Comparison of ENCODE assay signal across 13 mouse cellular contexts in genomic region chr11:95826317-95827167, GRCm38 (mm10). TPM values are rescaled to one million over a fixed set of nuclear protein-coding genes. Genes with fewer than 3 reads are reported as not detected.
DNase-seq lines count a peak whose midpoint lies in the region; ATAC-seq and TF ChIP-seq lines count a peak whose summit lies in the region.
"Had no signal": no experiment of that assay in that cellular context is flagged by ENCODE, and none has a peak within 500 bp of the region (broad histone marks: within the 10 kb centered on the region; RNA-seq: fewer than 3 reads in every experiment).

No protein-coding gene starts in this region.

- no peaks in the 10 kb centered on the region for H3K36me3 ChIP-seq in liver, embryonic 11.5 days (ENCODE audit: control insufficient read depth, insufficient read depth, low read length)
- H3K36me3 ChIP-seq in myocyte (ENCODE audit: control insufficient read depth, insufficient read depth): no peaks in the 10 kb centered on the region
- H3K36me3 ChIP-seq: limb, embryonic 15.5 days; midbrain, embryonic 13.5 days had no signal

- H3K9ac ChIP-seq in liver, embryonic 11.5 days (ENCODE audit: low read depth, low read length): no peak overlapping the region
- H3K9ac ChIP-seq: forebrain, postnatal 0 days; limb, embryonic 15.5 days; midbrain, embryonic 13.5 days had no signal

- no peak for TF ChIP-seq POLR2A in myocyte (IDR thresholded peaks at IDR 0.05; ENCODE audit: insufficient read length, low read depth)

- H3K27ac ChIP-seq in gastrocnemius, adult 2 months: peak overlapping the region; percentile 70
- no peak overlapping the region for H3K27ac ChIP-seq in liver, embryonic 11.5 days (ENCODE audit: low read depth, low read length)
- H3K27ac ChIP-seq: limb, embryonic 15.5 days; midbrain, embryonic 13.5 days had no signal

- H3ac ChIP-seq in myocyte (ENCODE audit: control insufficient read depth, insufficient read length): no peak overlapping the region

- 52% methylated on average over 6 of the region's 6 CpGs for WGBS in liver, embryonic 11.5 days

- no peak for DNase-seq in gastrocnemius, adult 2 months
- no peak for DNase-seq in gastrocnemius, postnatal 36 days
- peak; percentile 57 for DNase-seq in liver
- no peak for DNase-seq in liver, embryonic 11.5 days (ENCODE audit: low spot score)
- DNase-seq in induced T-regulatory cell, adult 2 months (ENCODE audit: low read depth): peak; percentile 25
- DNase-seq in left cerebral cortex, postnatal 4 days: no peak
- DNase-seq in layer of hippocampus, adult 9-11 months: no peak

- H3K9me3 ChIP-seq in liver, embryonic 11.5 days (ENCODE audit: control insufficient read depth, low read length): no peaks in the 10 kb centered on the region
- H3K9me3 ChIP-seq: limb, embryonic 15.5 days; midbrain, embryonic 13.5 days had no signal

- no peaks in the 10 kb centered on the region for H3K79me2 ChIP-seq in myocyte (ENCODE audit: control insufficient read depth, insufficient read depth)

- H3K4me3 ChIP-seq in gastrocnemius, adult 2 months: peak overlapping the region; percentile 23
- H3K4me3 ChIP-seq in liver, embryonic 11.5 days (ENCODE audit: low read depth, low read length): no peak overlapping the region
- peak overlapping the region; percentile 86 for H3K4me3 ChIP-seq in myocyte
- H3K4me3 ChIP-seq: limb, embryonic 15.5 days; midbrain, embryonic 13.5 days had no signal

- H3K4me1 ChIP-seq in liver, embryonic 11.5 days (replicated peaks; ENCODE audit: control insufficient read depth, insufficient read depth, low read length): peaks cover 36% of the 10 kb centered on the region

- H3K4me2 ChIP-seq in liver, embryonic 11.5 days: no peak overlapping the region
- H3K4me2 ChIP-seq in myocyte (ENCODE audit: low read depth): peak overlapping the region; percentile 48
- H3K4me2 ChIP-seq: limb, embryonic 15.5 days; midbrain, embryonic 13.5 days had no signal

- no peak for ATAC-seq in liver, embryonic 11.5 days (replicated peaks; ENCODE audit: low FRiP score)
- ATAC-seq: forebrain, postnatal 0 days; hindbrain, embryonic 16.5 days; midbrain, embryonic 13.5 days had no signal

- intact Hi-C loops in gastrocnemius, adult 2 months (cut with DNase I): no loop called here
- intact Hi-C loops in gastrocnemius, postnatal 36 days (cut with DNase I): loop anchor here (5.0 kb wide), 1 partner anchor 54 kb away; no protein-coding TSS in a partner anchor
- intact Hi-C loops in left cerebral cortex, postnatal 4 days (cut with DNase I): loop anchor here (2.0 kb wide), 1 partner anchor 30 kb away; no protein-coding TSS in a partner anchor

- TF ChIP-seq CTCF in gastrocnemius, adult 2 months (IDR thresholded peaks at IDR 0.05): no peak

- peaks cover 44% of the 10 kb centered on the region for H3K27me3 ChIP-seq in liver, embryonic 11.5 days (replicated peaks; ENCODE audit: control insufficient read depth, insufficient read depth, low read length)
- no peaks in the 10 kb centered on the region for H3K27me3 ChIP-seq in myocyte (ENCODE audit: control insufficient read depth, insufficient read depth, insufficient read length)

TF ChIP-seq in myocyte, 11 proteins besides CTCF, POLR2A, EP300 and RAD21:
- no peak for TF ChIP-seq CEBPB (IDR thresholded peaks at IDR 0.05; ENCODE audit: insufficient read depth, poor library complexity, severe bottlenecking)
- no peak for TF ChIP-seq MYOD1 (IDR thresholded peaks at IDR 0.05; ENCODE audit: control insufficient read depth in 1 of 3, insufficient read length in 2 of 3, low read depth in 2 of 3)
- TF ChIP-seq USF1 (IDR thresholded peaks at IDR 0.05; ENCODE audit: low read depth): no peak
- TF ChIP-seq POLR2AphosphoS2 (IDR thresholded peaks at IDR 0.05; ENCODE audit: insufficient read length, low read depth): no peak
- TF ChIP-seq E2F4 (IDR thresholded peaks at IDR 0.05; ENCODE audit: insufficient read depth): no peak
- TF ChIP-seq TCF3 (IDR thresholded peaks at IDR 0.05; ENCODE audit: insufficient read length, low read depth): no peak
- no peak for TF ChIP-seq REST (IDR thresholded peaks at IDR 0.05; ENCODE audit: insufficient read depth, insufficient read length)
- no peak for TF ChIP-seq MYOG (IDR thresholded peaks at IDR 0.05; ENCODE audit: control insufficient read depth in 1 of 3, insufficient read depth in 1 of 3, insufficient read length in 2 of 3, low read depth in 2 of 3)
- TF ChIP-seq SRF (IDR thresholded peaks at IDR 0.05; ENCODE audit: control insufficient read depth, insufficient read length, low read depth): no peak
- no peak for TF ChIP-seq TCF12 (IDR thresholded peaks at IDR 0.05; ENCODE audit: insufficient read depth, poor library complexity, severe bottlenecking)

RNA-seq across cellular contexts. Expression of gene Phospho1, which starts 2.2 kb away (rescaled TPM):
- 100 to 1,000 TPM; 274 to 394 TPM for total RNA-seq in gastrocnemius, adult 2 months (2021)
- total RNA-seq in gastrocnemius, postnatal 36 days (2021): 100 to 1,000 TPM; 287 to 314 TPM
- 0.48 and 0.74 TPM in 2 replicates for polyA plus RNA-seq in liver, embryonic 11.5 days (2014; fragmentation: Nextera tagmentation; extraction: Ambion mirVana)
- polyA plus RNA-seq in myocyte (2012; fragmentation: generic; extraction: Trizol): 165 TPM
- total RNA-seq in left cerebral cortex, postnatal 4 days (2021): 1 to 10 TPM; 2.4 to 3.1 TPM
- polyA plus RNA-seq: forebrain, postnatal 0 days; hindbrain, embryonic 16.5 days; kidney, embryonic 14.5 days; midbrain, embryonic 13.5 days had no signal

RNA-seq across cellular contexts. Expression of gene Gngt2, which starts 10.5 kb away (rescaled TPM):
- total RNA-seq in gastrocnemius, adult 2 months (2021): 1 to 10 TPM; 2.6 to 7.6 TPM
- total RNA-seq in gastrocnemius, postnatal 36 days (2021): 1 to 10 TPM; 4.2 to 5.5 TPM
- 19.5 and 22.3 TPM in 2 replicates for polyA plus RNA-seq in liver, embryonic 11.5 days (2014; fragmentation: Nextera tagmentation; extraction: Ambion mirVana)
- polyA plus RNA-seq in myocyte (2012; fragmentation: generic; extraction: Trizol): 1.1 TPM
- total RNA-seq in left cerebral cortex, postnatal 4 days (2021): 1 to 10 TPM in 1 of 2 experiments, under 1 TPM in 1; 0.72 to 1.8 TPM

RNA-seq across cellular contexts. Expression of gene Abi3, which starts 15.7 kb away (rescaled TPM):
- 1 to 10 TPM; 2.2 to 3.0 TPM for total RNA-seq in gastrocnemius, adult 2 months (2021)
- total RNA-seq in gastrocnemius, postnatal 36 days (2021): 1 to 10 TPM; 2.8 to 3.6 TPM
- polyA plus RNA-seq in liver, embryonic 11.5 days (2014; fragmentation: Nextera tagmentation; extraction: Ambion mirVana): 6.4 and 7.9 TPM in 2 replicates
- 1.5 TPM for polyA plus RNA-seq in myocyte (2012; fragmentation: generic; extraction: Trizol)
- total RNA-seq in left cerebral cortex, postnatal 4 days (2021): 1 to 10 TPM; 1.5 to 1.9 TPM

Comparison
In these comparisons a context has a peak if more than half of its experiments do, and no peak if none do; other contexts are left out.
1. DNase-seq: peak in liver (single experiment) and induced T-regulatory cell, adult 2 months (single experiment); none in gastrocnemius, adult 2 months (single experiment), gastrocnemius, postnatal 36 days (0 of 2), liver, embryonic 11.5 days (single experiment), left cerebral cortex, postnatal 4 days (single experiment) and layer of hippocampus, adult 9-11 months (single experiment).
2. RNA of gene Phospho1, which starts 2.2 kb away (total RNA-seq): 274 to 394 TPM in gastrocnemius, adult 2 months and 287 to 314 TPM in gastrocnemius, postnatal 36 days; 2.4 to 3.1 TPM in left cerebral cortex, postnatal 4 days; every median in the first group is over 10 times any median in the second.